ENCODE assay signal across 8 mouse cellular contexts in genomic region chrX:13070206-13070572, GRCm38 (mm10). TPM values are rescaled to one million over a fixed set of nuclear protein-coding genes. Genes with fewer than 3 reads are reported as not detected.
DNase-seq lines count a peak whose midpoint lies in the region; ATAC-seq and TF ChIP-seq lines count a peak whose summit lies in the region.

No protein-coding gene starts in this region.

- WGBS in kidney, adult 2 months, result 8% methylated on average over 8 of the region's 8 CpGs
- 35% methylated on average over 8 of the region's 8 CpGs for WGBS in forebrain, postnatal 0 days
- 24% methylated on average over 8 of the region's 8 CpGs for WGBS in midbrain, embryonic 11.5 days

- CTCF ChIA-PET in Patski (lab: Charles Lee), result interaction anchor here (1.7 kb wide), 1 partner anchor 13 kb away, joined by 4 read pairs; no protein-coding TSS in a partner anchor

- in situ Hi-C loops in Patski (cut with MboI; ENCODE audit: low pct_unique_long_range_greater_than_20kb), result loop anchor here (10.0 kb wide), 1 partner anchor 145 kb away; no protein-coding TSS in a partner anchor

- peak overlapping the region; percentile 80 for H3K4me3 ChIP-seq in kidney, adult 2 months (ENCODE audit: insufficient read depth, low read depth, low read length)
- peak overlapping the region; percentile 62 for H3K4me3 ChIP-seq in forebrain, postnatal 0 days (ENCODE audit: low read depth, low read length)
- peak overlapping the region; percentile 73 for H3K4me3 ChIP-seq in midbrain, embryonic 11.5 days (ENCODE audit: low read depth, low read length)

- POLR2A ChIA-PET in Patski (lab: Charles Lee), result interaction anchor here (0.9 kb wide), 1 partner anchor 107 kb away, joined by 3 read pairs; no protein-coding TSS in a partner anchor

- H3K9me3 ChIP-seq in forebrain, postnatal 0 days (ENCODE audit: low read length), result no peaks in the 10 kb centered on the region
- no peaks in the 10 kb centered on the region for H3K9me3 ChIP-seq in midbrain, embryonic 11.5 days (ENCODE audit: control insufficient read depth, low read length)

- no peaks in the 10 kb centered on the region for H3K4me1 ChIP-seq in kidney, adult 2 months (ENCODE audit: control insufficient read depth, insufficient read depth, low read length)
- H3K4me1 ChIP-seq in forebrain, postnatal 0 days (ENCODE audit: insufficient read depth), result no peaks in the 10 kb centered on the region
- H3K4me1 ChIP-seq in midbrain, embryonic 11.5 days (ENCODE audit: control insufficient read depth, insufficient read depth, low read length), result no peaks in the 10 kb centered on the region

- ATAC-seq in Patski, result no peak
- no peak for ATAC-seq in forebrain, postnatal 0 days
- peak; percentile 0; the same call in 1 of the 2 replicates for ATAC-seq in midbrain, embryonic 11.5 days (ENCODE audit: low FRiP score)

- peak overlapping the region; percentile 49 for H3K4me2 ChIP-seq in forebrain, postnatal 0 days (ENCODE audit: low read depth)
- peak overlapping the region; percentile 38 for H3K4me2 ChIP-seq in midbrain, embryonic 11.5 days

- H3K36me3 ChIP-seq in kidney, adult 2 months (ENCODE audit: control insufficient read depth, insufficient read depth, low read length), result no peaks in the 10 kb centered on the region; the same call in 1 of the 2 replicates
- no peaks in the 10 kb centered on the region for H3K36me3 ChIP-seq in forebrain, postnatal 0 days (ENCODE audit: insufficient read depth)
- H3K36me3 ChIP-seq in midbrain, embryonic 11.5 days (ENCODE audit: control insufficient read depth, insufficient read depth, low read length), result no peaks in the 10 kb centered on the region

- H3K27me3 ChIP-seq in kidney, adult 2 months (replicated peaks; ENCODE audit: control insufficient read depth, insufficient read depth, low read length), result no peaks in the 10 kb centered on the region
- H3K27me3 ChIP-seq in Patski, result no peaks in the 10 kb centered on the region
- H3K27me3 ChIP-seq in forebrain, postnatal 0 days (ENCODE audit: insufficient read depth, low read length), result no peaks in the 10 kb centered on the region
- H3K27me3 ChIP-seq in midbrain, embryonic 11.5 days (ENCODE audit: control insufficient read depth, insufficient read depth, low read length), result no peaks in the 10 kb centered on the region

- H3K27ac ChIP-seq in kidney, adult 2 months (ENCODE audit: insufficient read depth, low read depth, low read length), result peak overlapping the region; percentile 97
- H3K27ac ChIP-seq in forebrain, postnatal 0 days (ENCODE audit: low read depth, low read length), result peak overlapping the region; percentile 96
- peak overlapping the region; percentile 84 for H3K27ac ChIP-seq in midbrain, embryonic 11.5 days (ENCODE audit: low read depth, low read length)

- DNase-seq in kidney, adult 2 months, result no peak
- no peak for DNase-seq in kidney, adult 8-10 months
- peak; percentile 34 for DNase-seq in Patski (ENCODE audit: low read depth, low spot score)
- peak; percentile 88 for DNase-seq in forebrain, postnatal 0 days
- no peak for DNase-seq in midbrain, embryonic 11.5 days (ENCODE audit: low spot score, missing footprints)
- DNase-seq in cerebellum, postnatal 10 days, result no peak
- no peak for DNase-seq in spleen, postnatal 14 days (ENCODE audit: low spot score in 2 of 2)
- no peak for DNase-seq in right cerebral cortex, postnatal 25 days

- TF ChIP-seq CTCF in kidney, adult 2 months (conservative IDR thresholded peaks at IDR 0.05; ENCODE audit: insufficient read depth, insufficient read length, low read depth, low read length), result no peak
- no peak for TF ChIP-seq CTCF in Patski (IDR thresholded peaks at IDR 0.05)
- TF ChIP-seq CTCF in forebrain, postnatal 0 days (IDR thresholded peaks at IDR 0.05; ENCODE audit: low read depth), result no peak

- TF ChIP-seq POLR2A in kidney, adult 2 months (IDR thresholded peaks at IDR 0.05; ENCODE audit: low read depth, low read length), result no peak

- H3K9ac ChIP-seq in forebrain, postnatal 0 days, result peak overlapping the region; percentile 60
- peak overlapping the region; percentile 49; the same call in 1 of the 2 replicates for H3K9ac ChIP-seq in midbrain, embryonic 11.5 days (ENCODE audit: low read length)

RNA-seq across cellular contexts. Expression of gene Usp9x, which starts 1.1 kb away (rescaled TPM):
- 13.3 and 18.9 TPM in 2 replicates for polyA plus RNA-seq in kidney, adult 2 months (2012; rRNA removed)
- 122 TPM for polyA plus RNA-seq in Patski (2021)
- 238 and 345 TPM in 2 replicates for total RNA-seq in forebrain, postnatal 0 days (2014; rRNA removed)
- polyA plus RNA-seq in forebrain, postnatal 0 days (2015; fragmentation: Nextera tagmentation; extraction: Ambion mirVana), result 15.1 and 25.7 TPM in 2 replicates
- 58.2 and 72.7 TPM in 2 replicates for polyA plus RNA-seq in midbrain, embryonic 11.5 days (2014; fragmentation: Nextera tagmentation; extraction: Ambion mirVana)

Comparison
In these comparisons a context has a peak if more than half of its experiments do, and no peak if none do; other contexts are left out.
1. DNase-seq: peak in Patski (single experiment) and forebrain, postnatal 0 days (single experiment); none in kidney, adult 2 months (single experiment), kidney, adult 8-10 months (0 of 2), midbrain, embryonic 11.5 days (single experiment), cerebellum, postnatal 10 days (0 of 2), spleen, postnatal 14 days (0 of 2) and right cerebral cortex, postnatal 25 days (single experiment).
2. Peak in every context shown above with its lines, with median percentiles within 50 percentile points of each other: H3K27ac ChIP-seq and H3K4me3 ChIP-seq.